In the genomic region with DNA sequence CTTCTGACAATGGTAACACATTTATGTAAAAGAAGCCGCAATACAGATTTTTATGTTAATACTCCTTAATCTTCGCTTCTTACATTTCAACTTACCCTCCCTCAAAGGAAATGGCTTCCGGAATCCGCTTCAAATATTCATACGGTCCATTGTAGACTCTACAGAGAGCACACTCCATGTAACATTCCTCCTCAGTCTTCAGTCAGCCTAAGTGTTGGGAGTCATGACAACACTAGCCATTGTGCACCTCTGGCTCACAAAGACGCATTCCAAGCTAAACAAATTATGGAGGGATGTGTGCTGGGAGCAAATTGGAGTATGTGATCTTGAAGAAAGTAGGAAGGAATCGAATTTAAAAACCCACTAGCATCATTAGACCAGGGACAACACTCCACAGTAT, we compare ENCODE assay signal across 26 mouse cellular contexts.
"Had no signal": no experiment of that assay in that cellular context is flagged by ENCODE, and none has a peak within 500 bp of the region (broad histone marks: within the 10 kb centered on the region; RNA-seq: fewer than 3 reads in every experiment).

No protein-coding gene starts in this region.

- H3K4me1 ChIP-seq: heart, embryonic 15.5 days; hindbrain, embryonic 13.5 days; hindbrain, embryonic 15.5 days; kidney, embryonic 15.5 days; limb, embryonic 10.5 days; limb, embryonic 12.5 days had no signal

- H3K4me2 ChIP-seq: heart, embryonic 11.5 days; heart, embryonic 13.5 days; heart, embryonic 15.5 days; hindbrain, embryonic 13.5 days; hindbrain, embryonic 15.5 days; kidney, embryonic 15.5 days; limb, embryonic 12.5 days; liver, embryonic 11.5 days had no signal

- H3K9me3 ChIP-seq: heart, embryonic 13.5 days; heart, embryonic 15.5 days; hindbrain, embryonic 13.5 days; hindbrain, embryonic 15.5 days; kidney, embryonic 15.5 days; limb, embryonic 10.5 days; limb, embryonic 12.5 days had no signal

- ATAC-seq: hindbrain, postnatal 0 days; intestine, embryonic 16.5 days had no signal

- H3K36me3 ChIP-seq: heart, embryonic 13.5 days; heart, embryonic 15.5 days; hindbrain, embryonic 13.5 days; hindbrain, embryonic 15.5 days; kidney, embryonic 15.5 days; limb, embryonic 10.5 days; limb, embryonic 12.5 days had no signal

- H3K4me3 ChIP-seq: heart, adult 2 months; heart, embryonic 13.5 days; heart, embryonic 15.5 days; hindbrain, embryonic 13.5 days; hindbrain, embryonic 15.5 days; kidney, embryonic 15.5 days; limb, embryonic 10.5 days; limb, embryonic 12.5 days had no signal

- H3K27me3 ChIP-seq: heart, embryonic 13.5 days; heart, embryonic 15.5 days; hindbrain, embryonic 13.5 days; hindbrain, embryonic 15.5 days; kidney, embryonic 15.5 days; limb, embryonic 12.5 days had no signal

- H3K27ac ChIP-seq: heart, adult 2 months; heart, embryonic 13.5 days; heart, embryonic 15.5 days; hindbrain, embryonic 13.5 days; hindbrain, embryonic 15.5 days; hindbrain, postnatal 0 days; kidney, embryonic 15.5 days; kidney, postnatal 0 days; limb, embryonic 10.5 days; limb, embryonic 12.5 days had no signal

- DNase-seq: gastrocnemius, postnatal 14 days; gastrocnemius, postnatal 36 days; heart, adult 11 months; heart, adult 2 months; heart, postnatal 14 days; heart, postnatal 36 days; kidney, adult 11 months; kidney, adult 2 months; kidney, adult 9 months; kidney, postnatal 14 days; kidney, postnatal 36 days; layer of hippocampus, adult 9-11 months; layer of hippocampus, postnatal 36 days; liver had no signal

- H3K9ac ChIP-seq: heart, embryonic 13.5 days; heart, embryonic 15.5 days; hindbrain, embryonic 13.5 days; hindbrain, embryonic 15.5 days; kidney, embryonic 15.5 days; limb, embryonic 12.5 days had no signal
